Mouse (Mus musculus) MEL (cell line): ENCODE results near the gene Chd9. TPM values are rescaled to one million over a fixed set of nuclear protein-coding genes. Genes with fewer than 3 reads are reported as not detected.

Experiments
- DNase-seq: peaks from one replicate; pipeline ENCODE4 v3.0.0; 2011; ENCODE audit warnings: low read depth, low spot score
- H3K27ac ChIP-seq: 2 replicates; pipeline ENCODE4 v1.5.1; 2012; ENCODE audit warnings: low read depth, mild to moderate bottlenecking, control low read depth, low read length, moderate library complexity; ENCODE audit not compliant: control insufficient read depth
- H3K27me3 ChIP-seq, 2 experiments: fragments of 150-350 bp in 1 of 2; sonication (generic) in 1 of 2; 2 replicates each; pipeline ENCODE4 v1.6.1; 2012; ENCODE audit warnings: low read length in 2 of 2, mild to moderate bottlenecking in 2 of 2, improper control_type of control experiment in 1 of 2, moderate library complexity in 1 of 2; ENCODE audit not compliant: insufficient read depth in 2 of 2, control insufficient read depth in 1 of 2
- H3K36me3 ChIP-seq, 2 experiments: 2 replicates each; pipeline ENCODE4 v1.6.1; 2012 to 2014; ENCODE audit warnings: low read length in 2 of 2, improper control_type of control experiment in 1 of 2, inconsistent platforms in 1 of 2, mild to moderate bottlenecking in 1 of 2; ENCODE audit not compliant: insufficient read depth in 2 of 2, control insufficient read depth in 1 of 2
- H3K4me1 ChIP-seq, 2 experiments: fragments of 150-350 bp in 1 of 2; sonication (generic) in 1 of 2; 2 replicates each; pipeline ENCODE4 v1.6.1; 2012; ENCODE audit warnings: low read length in 2 of 2, improper control_type of control experiment in 1 of 2, mild to moderate bottlenecking in 1 of 2; ENCODE audit not compliant: insufficient read depth in 2 of 2, control insufficient read depth in 1 of 2
- H3K4me3 ChIP-seq, 2 experiments: fragments of 150-350 bp in 1 of 2; sonication (generic) in 1 of 2; 2 replicates each; pipeline ENCODE4 v1.5.1; 2012; ENCODE audit warnings: low read depth in 2 of 2, low read length in 2 of 2, mild to moderate bottlenecking in 2 of 2, moderate library complexity in 2 of 2, control low read depth in 1 of 2, improper control_type of control experiment in 1 of 2; ENCODE audit not compliant: control insufficient read depth in 1 of 2, insufficient read depth in 1 of 2
- H3K79me2 ChIP-seq: 2 replicates; pipeline ENCODE4 v1.6.1; 2012; ENCODE audit warnings: mild to moderate bottlenecking, low read length, moderate library complexity; ENCODE audit not compliant: control insufficient read depth, poor library complexity, insufficient read depth
- H3K9ac ChIP-seq: 2 replicates; pipeline ENCODE4 v1.6.1; 2012; ENCODE audit warnings: low read depth, mild to moderate bottlenecking, control low read depth, low read length, moderate library complexity; ENCODE audit not compliant: control insufficient read depth, poor library complexity, severe bottlenecking
- H3K9me3 ChIP-seq: fragments of 150-350 bp; sonication (generic); replicated peaks from 2 replicates; pipeline ENCODE4 v1.6.1; 2012; ENCODE audit warnings: mild to moderate bottlenecking, low read length, improper control_type of control experiment, moderate library complexity; ENCODE audit not compliant: insufficient read depth
- CTCF ChIP-seq, 3 experiments: IDR thresholded peaks in 2 of 3; conservative IDR thresholded peaks in 1 of 3; 2 replicates each; pipeline ENCODE4 v1.5.1; 2011 to 2012; ENCODE audit warnings: low read length in 3 of 3, low read depth in 2 of 3, mild to moderate bottlenecking in 2 of 3, improper control_type of control experiment in 1 of 3, inconsistent platforms in 1 of 3, mixed read lengths in 1 of 3, moderate library complexity in 1 of 3; ENCODE audit not compliant: control insufficient read depth in 1 of 3, insufficient read depth in 1 of 3, poor library complexity in 1 of 3, severe bottlenecking in 1 of 3
- E2F4 ChIP-seq: IDR thresholded peaks from 2 replicates; pipeline ENCODE4 v1.6.1; 2011; ENCODE audit warnings: low read depth, low read length, improper control_type of control experiment, borderline replicate concordance
- ELF1 ChIP-seq: IDR thresholded peaks from 2 replicates; pipeline ENCODE4 v1.6.1; 2014; ENCODE audit warnings: low read depth, mild to moderate bottlenecking, inconsistent platforms, low read length, improper control_type of control experiment, moderate library complexity
- GABPA ChIP-seq: IDR thresholded peaks from 2 replicates; pipeline ENCODE4 v1.6.1; 2012; ENCODE audit warnings: low read depth, mild to moderate bottlenecking, inconsistent platforms, low read length, improper control_type of control experiment, moderate library complexity
- JUND ChIP-seq: IDR thresholded peaks from 2 replicates; pipeline ENCODE4 v1.6.1; 2011; ENCODE audit warnings: low read depth, mild to moderate bottlenecking, improper control_type of control experiment, low read length
- KAT2A ChIP-seq: conservative IDR thresholded peaks from 2 replicates; pipeline ENCODE4 v1.6.1; 2012; ENCODE audit warnings: low read depth, low read length, improper control_type of control experiment, inconsistent platforms
- MAFK ChIP-seq: IDR thresholded peaks from 2 replicates; pipeline ENCODE4 v1.6.1; 2011; ENCODE audit warnings: low read depth, mild to moderate bottlenecking, low read length, improper control_type of control experiment, borderline replicate concordance
- MAX ChIP-seq: IDR thresholded peaks from 2 replicates; pipeline ENCODE4 v1.6.1; 2011; ENCODE audit warnings: low read length, improper control_type of control experiment
- MAZ ChIP-seq: IDR thresholded peaks from 2 replicates; pipeline ENCODE4 v1.6.1; 2012; ENCODE audit warnings: low read depth, mild to moderate bottlenecking, inconsistent platforms, low read length, improper control_type of control experiment
- MEF2A ChIP-seq: IDR thresholded peaks from 2 replicates; pipeline ENCODE4 v1.6.1; 2014; ENCODE audit warnings: low read depth, mild to moderate bottlenecking, inconsistent platforms, low read length, improper control_type of control experiment; ENCODE audit not compliant: poor library complexity, insufficient replicate concordance, severe bottlenecking; ENCODE audit errors: extremely low read depth
- MXI1 ChIP-seq: IDR thresholded peaks from 2 replicates; pipeline ENCODE4 v1.6.1; 2011; ENCODE audit warnings: mild to moderate bottlenecking, low read depth, low read length, improper control_type of control experiment
- MYB ChIP-seq: IDR thresholded peaks from 2 replicates; pipeline ENCODE4 v1.6.1; 2011; ENCODE audit warnings: mild to moderate bottlenecking, low read depth, low read length, improper control_type of control experiment
- NELFE ChIP-seq: IDR thresholded peaks from 2 replicates; pipeline ENCODE4 v1.6.1; 2011; ENCODE audit warnings: low read depth, low read length, improper control_type of control experiment
- NRF1 ChIP-seq: IDR thresholded peaks from 2 replicates; pipeline ENCODE4 v1.6.1; 2014; ENCODE audit warnings: low read depth, mild to moderate bottlenecking, inconsistent platforms, low read length, improper control_type of control experiment, moderate library complexity; ENCODE audit not compliant: poor library complexity, insufficient read depth, severe bottlenecking
- POLR2AphosphoS5 ChIP-seq: IDR thresholded peaks from 2 replicates; pipeline ENCODE4 v1.6.1; 2012; ENCODE audit warnings: low read depth, borderline replicate concordance, mild to moderate bottlenecking, inconsistent platforms, low read length, moderate library complexity, mixed read lengths
- RCOR1 ChIP-seq: IDR thresholded peaks from 2 replicates; pipeline ENCODE4 v1.6.1; 2012; ENCODE audit warnings: low read depth, mild to moderate bottlenecking, inconsistent platforms, low read length, improper control_type of control experiment
- SIN3A ChIP-seq: IDR thresholded peaks from 2 replicates; pipeline ENCODE4 v1.6.1; 2012; ENCODE audit warnings: low read length, improper control_type of control experiment, inconsistent platforms
- TAL1 ChIP-seq: IDR thresholded peaks from 2 replicates; pipeline ENCODE4 v1.6.1; 2012; ENCODE audit warnings: mild to moderate bottlenecking, inconsistent platforms, low read length, moderate library complexity, mixed read lengths
- TBP ChIP-seq: IDR thresholded peaks from 2 replicates; pipeline ENCODE4 v1.8.0; 2011; ENCODE audit warnings: low read depth, low read length, improper control_type of control experiment
- USF1 ChIP-seq: IDR thresholded peaks from 2 replicates; pipeline ENCODE4 v1.6.1; 2014; ENCODE audit warnings: low read depth, mild to moderate bottlenecking, inconsistent platforms, low read length, improper control_type of control experiment, moderate library complexity
- USF2 ChIP-seq, 2 experiments: IDR thresholded peaks; 2 replicates each; pipeline ENCODE4 v1.6.1; 2011 to 2012; ENCODE audit warnings: improper control_type of control experiment in 2 of 2, low read length in 2 of 2, borderline replicate concordance in 1 of 2, inconsistent platforms in 1 of 2, low read depth in 1 of 2, mild to moderate bottlenecking in 1 of 2; ENCODE audit not compliant: insufficient read depth in 1 of 2
- ZNF384 ChIP-seq: IDR thresholded peaks from 2 replicates; pipeline ENCODE4 v1.6.1; 2012; ENCODE audit warnings: low read depth, mild to moderate bottlenecking, inconsistent platforms, low read length, improper control_type of control experiment
- polyA plus RNA-seq, 2 experiments: library from polyadenylated mRNA; stranded (reverse) in 1 of 2; unstranded in 1 of 2; fragments of >175 nt in 1 of 2; fragments of >200 nt in 1 of 2; gene quantifications; 2 replicates each; pipeline versions ENCODE4 v1.2.1 to v1.2.4; 2012; ENCODE audit warnings: low replicate concordance in 2 of 2, low read depth in 1 of 2; ENCODE audit not compliant: insufficient read length in 2 of 2, insufficient read depth in 1 of 2, missing spikeins in 1 of 2
- total RNA-seq: library from RNA; depleted of rRNA; stranded (reverse); fragments of 300-350 nt; gene quantifications from 2 replicates; pipeline ENCODE4 v1.2.3, GENCODE M21; 2012

Gene Chd9
- total and polyA plus RNA-seq, 3 experiments = 5.9 to 87.4 (median 40.3) TPM

DNA sequence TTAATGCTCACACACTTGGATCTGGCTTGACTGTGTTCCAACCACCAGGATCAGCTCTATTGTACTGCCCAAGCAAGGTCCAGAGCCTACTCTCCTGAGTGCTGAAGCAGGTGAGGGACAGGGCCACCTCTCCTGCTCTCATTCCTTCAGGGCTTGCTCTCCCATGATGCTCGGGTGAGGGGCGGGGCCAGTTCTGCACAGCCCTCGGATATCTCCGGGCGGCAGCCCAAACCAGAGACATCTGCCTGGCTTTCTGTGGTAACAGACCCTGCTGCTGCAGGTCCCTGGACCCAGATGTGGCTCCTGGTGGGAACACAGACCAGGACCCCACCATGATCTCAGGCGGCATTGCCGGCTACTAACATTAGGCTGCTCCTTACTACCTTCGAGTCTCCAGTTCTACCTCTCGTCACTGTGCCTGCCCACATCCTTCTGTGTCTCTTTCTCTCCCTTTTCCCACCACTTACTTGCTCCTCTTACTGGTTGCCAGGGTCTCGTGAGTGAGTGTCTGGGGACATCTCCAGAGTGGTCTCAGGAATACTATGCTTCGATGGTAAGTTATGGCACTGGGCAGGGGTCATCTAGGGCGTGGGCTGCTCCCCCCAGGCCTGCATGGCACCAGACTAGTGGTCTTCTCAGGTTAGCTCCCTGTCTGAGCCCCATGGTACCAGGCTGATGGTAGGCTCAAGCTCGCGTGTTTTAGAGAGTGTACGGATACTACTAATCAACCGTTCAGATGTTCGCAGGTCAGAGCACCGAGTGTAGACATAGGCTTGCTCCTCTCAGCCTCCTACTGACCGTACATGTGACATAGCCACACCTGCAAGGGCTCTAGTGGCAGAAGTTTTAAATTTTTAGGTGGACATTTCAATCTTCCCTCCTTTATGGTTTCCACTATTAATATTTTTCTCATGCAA lies 232.7 kb downstream of the Chd9 start (continued):
- TF ChIP-seq KAT2A (no peak), JUND (no peak), MAFK (no peak), SIN3A (peak; percentile 41), TBP (0 out of 2 replicates have a peak, but pooled peaks have one; percentile 36)

DNA sequence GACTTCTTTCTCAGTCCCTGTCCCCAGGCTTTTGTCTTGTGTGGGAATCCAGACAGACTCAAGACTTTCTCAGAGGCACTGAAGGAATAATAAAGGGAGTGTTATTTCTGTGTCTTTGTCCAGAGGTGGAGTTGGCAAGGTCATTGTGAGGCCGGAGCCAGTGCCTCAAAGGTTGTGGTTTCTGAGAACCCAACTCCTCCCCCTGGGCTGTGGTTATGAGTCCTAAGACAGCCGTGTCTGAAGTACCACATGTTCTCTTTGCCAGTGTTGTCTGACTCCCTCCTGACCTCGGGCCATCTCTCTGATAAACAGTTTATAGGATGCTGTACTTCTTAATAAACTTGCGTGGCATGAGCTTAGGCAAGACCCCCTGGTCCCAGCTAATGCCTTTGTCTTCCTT lies 237.0 kb downstream of the Chd9 start:
- Histone ChIP-seq H3K4me1 (no peaks in the 10 kb centered on the region), H3K27ac (no peak overlapping the region), H3K9ac (no peak overlapping the region), H3K27me3 (no peaks in the 10 kb centered on the region), H3K79me2 (peaks cover 1% of the 10 kb centered on the region; the same call in 1 of the 2 replicates), H3K4me3 (no peak overlapping the region), H3K36me3 (0 out of 4 replicates have a peak, but pooled peaks cover 0 to 2% of the 10 kb centered on the region in 2 experiments), H3K9me3 (no peaks in the 10 kb centered on the region)
- TF ChIP-seq MXI1 = no peak
- TF ChIP-seq CTCF (IDR thresholded peaks at IDR 0.05 in 2 of 3, conservative IDR thresholded peaks at IDR 0.05 in 1 of 3; ENCODE audit: control insufficient read depth in 1 of 3, insufficient read depth in 1 of 3, low read depth in 2 of 3, low read length in 3 of 3, poor library complexity in 1 of 3, severe bottlenecking in 1 of 3) = no peak
- TF ChIP-seq POLR2AphosphoS5 = no peak
- TF ChIP-seq USF2 (IDR thresholded peaks at IDR 0.05; ENCODE audit: borderline replicate concordance in 1 of 2, insufficient read depth in 1 of 2, low read depth in 1 of 2, low read length in 2 of 2) = no peak
- TF ChIP-seq TAL1 = no peak
- no peak for TF ChIP-seq MAZ
- no peak for TF ChIP-seq GABPA
- TF ChIP-seq RCOR1 = no peak
- TF ChIP-seq MYB = no peak
- no peak for DNase-seq

DNA sequence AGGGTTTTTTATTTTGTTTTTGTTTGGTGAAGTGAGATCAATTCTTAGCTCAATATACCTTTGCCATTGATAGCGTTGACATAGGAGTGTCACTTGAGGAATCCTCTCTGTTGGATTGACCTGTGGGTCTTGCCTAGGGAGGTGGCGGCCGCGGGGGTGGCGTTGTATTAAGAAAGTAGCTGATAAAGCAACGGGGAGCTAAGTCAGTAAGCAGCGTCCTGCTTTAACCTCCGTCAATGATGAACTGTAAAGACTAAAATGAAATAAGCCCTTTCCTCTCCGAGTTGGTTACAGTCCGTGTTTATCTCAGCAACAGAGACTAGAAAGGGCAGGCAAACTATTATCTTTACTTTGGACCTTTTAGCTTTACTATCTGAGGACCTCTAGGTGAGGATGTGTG lies 241.3 kb downstream of the Chd9 start:
- H3K4me1 ChIP-seq = peaks cover 0 to 5% of the 10 kb centered on the region in 2 experiments; a peak in 2 of 4 replicates
- no peaks in the 10 kb centered on the region for H3K27me3 ChIP-seq
- peak overlapping the region; percentile 2; the same call in 1 of the 2 replicates for H3K27ac ChIP-seq
- H3K4me3 ChIP-seq = peak overlapping the region; percentile 90 to 91
- peaks cover 6% of the 10 kb centered on the region for H3K79me2 ChIP-seq
- peaks cover 0 to 6% of the 10 kb centered on the region in 2 experiments; a peak in 1 of 4 replicates for H3K36me3 ChIP-seq
- H3K9ac ChIP-seq = peak overlapping the region; percentile 35
- no peak for TF ChIP-seq E2F4
- no peak for TF ChIP-seq TAL1
- TF ChIP-seq KAT2A = no peak
- TF ChIP-seq MAX = no peak; the same call in 1 of the 2 replicates
- no peak for TF ChIP-seq ELF1
- TF ChIP-seq NELFE = no peak; the same call in 1 of the 2 replicates
- TF ChIP-seq ZNF384 = no peak
- TF ChIP-seq MXI1 = no peak
- TF ChIP-seq MEF2A = no peak
- TF ChIP-seq JUND = no peak
- TF ChIP-seq NRF1 = no peak
- TF ChIP-seq USF1 = no peak
- no peak for TF ChIP-seq USF2 (IDR thresholded peaks at IDR 0.05; ENCODE audit: borderline replicate concordance in 1 of 2, insufficient read depth in 1 of 2, low read depth in 1 of 2, low read length in 2 of 2)
- peak; percentile 53 for DNase-seq
- H3K9me3 ChIP-seq = no peaks in the 10 kb centered on the region
